Mouse (Mus musculus) embryonic fibroblast, embryonic 13.5 days (primary cell): ENCODE measurements around the gene Polr2j.

Experiments
- CTCF ChIP-seq: IDR thresholded peaks from 2 replicates; pipeline ENCODE4 v1.5.1; 2011; ENCODE audit warnings: mild to moderate bottlenecking, control low read depth, low read length, moderate library complexity, borderline replicate concordance; ENCODE audit not compliant: insufficient read depth
- POLR2A ChIP-seq: IDR thresholded peaks from 2 replicates; pipeline ENCODE4 v1.6.1; 2011; ENCODE audit warnings: low read depth, mild to moderate bottlenecking, control low read depth, low read length, moderate library complexity

GRCm38 (mm10) chr5:136091927-136092326, 24.5 kb upstream of the Polr2j start:
- TF ChIP-seq CTCF (no peak), POLR2A (no peak)
